Mouse (Mus musculus) testis, adult 2 months (tissue): Measurements from ENCODE around the gene Akap9.

Experiments used
- CTCF ChIP-seq: fragments of 200-500 bp; IDR thresholded peaks from 2 replicates; pipeline ENCODE4 v1.5.1; 2012; ENCODE audit warnings: low read depth, mild to moderate bottlenecking, inconsistent platforms, low read length, moderate library complexity; ENCODE audit not compliant: control insufficient read depth, insufficient read depth, insufficient replicate concordance
- POLR2A ChIP-seq: fragments of 200-500 bp; IDR thresholded peaks from 2 replicates; pipeline ENCODE4 v1.6.1; 2012; ENCODE audit warnings: low read depth, mild to moderate bottlenecking, inconsistent platforms, low read length, moderate library complexity; ENCODE audit not compliant: control insufficient read depth

- TF ChIP-seq CTCF (no peak), POLR2A (no peak)
Measured at GRCm38 (mm10) chr5:4088190-4088589, 160.3 kb downstream of the Akap9 start.
